Mouse (Mus musculus): ENCODE results near the gene Palld.

- no peak for TF ChIP-seq TAL1 (conservative IDR thresholded peaks at IDR 0.05; ENCODE audit: low read depth, low read length)
- no peak for TF ChIP-seq CTCF (IDR thresholded peaks at IDR 0.05; ENCODE audit: low read depth, low read length)
- TF ChIP-seq POLR2AphosphoS5 (IDR thresholded peaks at IDR 0.05; ENCODE audit: insufficient replicate concordance, low read depth, low read length), result no peak
- no peak for TF ChIP-seq GATA1 (IDR thresholded peaks at IDR 0.05; ENCODE audit: borderline replicate concordance, low read length)
- TF ChIP-seq GATA2 (IDR thresholded peaks at IDR 0.05; ENCODE audit: borderline replicate concordance, low read depth, low read length), result no peak
These were observed 241.5 kb downstream of the Palld start for GRCm38 (mm10) chr8:61660961-61661360.
